Mouse (Mus musculus) NIH3T3 (cell line): ENCODE measurements around the gene Mob3b.
A peak's percentile ranks its signal among the peaks of the same experiment; 100 is the strongest.

Experiments used
- DNase-seq: peaks from one replicate; pipeline ENCODE4 v3.0.0-alpha.2; 2012; ENCODE audit warnings: low read depth

The Mob3b gene

GRCm38 (mm10) chr4:35113516-35114248, 43.6 kb downstream of the Mob3b start:
- no peak for DNase-seq

- DNase-seq: no peak
Observed at GRCm38 (mm10) chr4:35112452-35112851, 44.8 kb downstream of the Mob3b start.

- DNase-seq: no peak
Observed at GRCm38 (mm10) chr4:35105115-35105773, 52.0 kb downstream of the Mob3b start.

GRCm38 (mm10) chr4:35101201-35101600, 56.1 kb downstream of the Mob3b start:
- DNase-seq: no peak

- peak; percentile 90 for DNase-seq
Observed at GRCm38 (mm10) chr4:35099865-35100780, 57.2 kb downstream of the Mob3b start.

GRCm38 (mm10) chr4:35099210-35099864, 57.9 kb downstream of the Mob3b start:
- DNase-seq: peak; percentile 11

- DNase-seq: no peak
Observed at GRCm38 (mm10) chr4:35098552-35098951, 58.7 kb downstream of the Mob3b start.

GRCm38 (mm10) chr4:35096226-35097175, 60.8 kb downstream of the Mob3b start:
- no peak for DNase-seq

GRCm38 (mm10) chr4:35092457-35092856, 64.8 kb downstream of the Mob3b start:
- DNase-seq: no peak

- no peak for DNase-seq
Observed at GRCm38 (mm10) chr4:35091157-35091784, 66.0 kb downstream of the Mob3b start.

GRCm38 (mm10) chr4:35089321-35090316, 67.7 kb downstream of the Mob3b start:
- no peak for DNase-seq

GRCm38 (mm10) chr4:35086067-35086700, 71.1 kb downstream of the Mob3b start:
- no peak for DNase-seq

GRCm38 (mm10) chr4:35084060-35084459, 73.2 kb downstream of the Mob3b start:
- no peak for DNase-seq

GRCm38 (mm10) chr4:35082476-35083114, 74.7 kb downstream of the Mob3b start:
- no peak for DNase-seq

GRCm38 (mm10) chr4:35080285-35080684, 77.0 kb downstream of the Mob3b start:
- DNase-seq: no peak

GRCm38 (mm10) chr4:35068739-35069138, 88.5 kb downstream of the Mob3b start:
- no peak for DNase-seq

- no peak for DNase-seq
Observed at GRCm38 (mm10) chr4:35066163-35066562, 91.1 kb downstream of the Mob3b start.
